Mouse (Mus musculus) forebrain, embryonic 12.5 days (tissue): ENCODE data around the gene Fignl2. TPM values are rescaled to one million over a fixed set of nuclear protein-coding genes. Genes with fewer than 3 reads are reported as not detected.
A peak's percentile ranks its signal among the peaks of the same experiment; 100 is the strongest.

Source experiments
- ATAC-seq: fragments of 200-750 bp; cut with Nextera tagmentation; 2 replicates; pipeline ENCODE4 v1.8.0; 2017; ENCODE audit warnings: moderate TSS enrichment; ENCODE audit not compliant: low FRiP score
- H3K27ac ChIP-seq: fragments of 300-500 bp; sonication (generic); 2 replicates; pipeline ENCODE4 v1.5.1; 2016; ENCODE audit warnings: mild to moderate bottlenecking
- H3K27me3 ChIP-seq: fragments of 300-500 bp; sonication (generic); 2 replicates; pipeline ENCODE4 v1.6.1; 2016; ENCODE audit warnings: mild to moderate bottlenecking
- H3K36me3 ChIP-seq: fragments of 300-500 bp; sonication (generic); replicated peaks from 2 replicates; pipeline ENCODE4 v1.6.1; 2016; ENCODE audit warnings: mild to moderate bottlenecking
- H3K4me1 ChIP-seq: fragments of 300-500 bp; sonication (generic); 2 replicates; pipeline ENCODE4 v1.6.1; 2016
- H3K4me2 ChIP-seq: fragments of 300-500 bp; sonication (generic); 2 replicates; pipeline ENCODE4 v1.6.1; 2016; ENCODE audit warnings: mild to moderate bottlenecking, moderate library complexity
- H3K4me3 ChIP-seq: fragments of 300-500 bp; sonication (generic); replicated peaks from 2 replicates; pipeline ENCODE4 v1.5.1; 2016; ENCODE audit warnings: mild to moderate bottlenecking
- H3K9ac ChIP-seq: fragments of 300-500 bp; sonication (generic); 2 replicates; pipeline ENCODE4 v1.6.1; 2016; ENCODE audit warnings: mild to moderate bottlenecking
- H3K9me3 ChIP-seq: fragments of 300-500 bp; sonication (generic); 2 replicates; pipeline ENCODE4 v1.6.1; 2016
- WGBS: fragments of 180-500 bp; shearing (Covaris S2); methylation state at CpG from one replicate; pipeline ENCODE4 v1.1.7; 2016; 5-methylcytosine and 5-hydroxymethylcytosine counted together
- polyA plus RNA-seq: library from polyadenylated mRNA; unstranded; fragments of >200 nt; fragmentation: Nextera tagmentation; extraction: Ambion mirVana; gene quantifications from 2 replicates; pipeline ENCODE4 v1.2.1, GENCODE M21; 2016

Gene Fignl2
- polyA plus RNA-seq, 1 experiment from 2014 or later: 0.22 TPM

DNA sequence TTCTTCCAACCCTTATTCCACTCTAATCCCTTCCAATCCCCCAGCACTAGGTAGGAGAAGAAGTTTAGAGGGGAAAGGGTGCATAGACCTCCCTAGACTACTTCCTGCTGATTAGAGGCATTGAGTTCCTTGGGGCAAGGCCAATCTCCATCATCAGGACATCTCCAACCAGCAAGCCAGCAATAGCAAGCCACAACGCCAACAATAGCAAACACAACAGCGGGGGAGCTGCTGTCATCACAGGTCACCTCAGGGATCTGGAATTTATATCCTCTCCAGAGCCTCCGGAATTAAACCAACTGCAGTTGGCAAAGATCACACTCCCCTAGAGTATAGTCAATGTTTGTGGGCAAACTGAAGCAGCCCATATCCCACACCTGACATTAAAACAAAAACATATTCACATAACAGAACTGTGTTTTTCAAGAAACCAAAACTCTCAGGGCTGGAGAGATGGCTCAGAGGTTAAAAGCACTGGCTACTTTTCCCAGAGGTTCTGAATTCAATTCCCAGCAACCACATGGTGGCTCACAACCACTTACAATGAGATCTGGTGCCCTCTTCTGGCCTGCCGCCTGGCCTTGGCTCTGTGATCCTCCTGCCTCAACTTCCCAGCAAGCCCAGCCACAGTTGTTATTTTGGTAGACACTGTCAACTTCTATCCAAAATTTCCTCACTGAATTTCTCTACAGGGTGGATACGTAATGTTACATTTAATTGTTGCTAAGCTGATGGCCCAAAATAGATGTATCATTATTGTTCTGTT lies 29.7 kb upstream of the Fignl2 start:
- Histone ChIP-seq H3K4me2 (no peak overlapping the region), H3K9me3 (no peaks in the 10 kb centered on the region), H3K4me3 (no peak overlapping the region), H3K4me1 (peaks cover 6% of the 10 kb centered on the region; the same call in 1 of the 2 replicates), H3K27ac (no peak overlapping the region), H3K36me3 (no peaks in the 10 kb centered on the region), H3K27me3 (peaks cover 9% of the 10 kb centered on the region; the same call in 1 of the 2 replicates), H3K9ac (no peak overlapping the region)
- no peak for ATAC-seq
- WGBS: 90% methylated on average over 5 of the region's 5 CpGs

DNA sequence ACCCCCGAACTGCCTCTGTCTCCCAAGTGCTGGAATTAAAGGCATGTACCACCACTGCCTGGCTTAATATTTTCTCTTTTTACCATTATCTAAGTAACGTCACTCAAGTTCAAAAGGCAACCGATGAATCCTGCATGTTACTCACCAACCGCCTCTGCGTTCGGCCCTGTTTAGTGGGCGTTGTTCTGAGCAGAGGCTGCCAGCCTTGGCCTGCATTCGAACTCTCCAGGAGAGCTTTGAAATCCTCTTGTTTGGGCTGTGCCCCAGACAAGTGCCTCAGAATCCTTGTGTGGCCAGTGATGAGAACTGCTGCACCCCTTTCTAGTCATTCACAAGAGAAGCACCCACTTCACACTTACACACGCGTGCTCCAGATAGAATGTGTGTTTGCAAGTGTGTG lies 27.6 kb upstream of the Fignl2 start:
- Histone ChIP-seq H3K9me3 (no peaks in the 10 kb centered on the region), H3K36me3 (no peaks in the 10 kb centered on the region), H3K27me3 (peaks cover 8% of the 10 kb centered on the region; the same call in 1 of the 2 replicates), H3K4me3 (no peak overlapping the region), H3K27ac (no peak overlapping the region), H3K4me2 (no peak overlapping the region), H3K9ac (no peak overlapping the region), H3K4me1 (peaks cover 6% of the 10 kb centered on the region; the same call in 1 of the 2 replicates)
- 87% methylated on average over 10 of the region's 10 CpGs for WGBS
- no peak for ATAC-seq

DNA sequence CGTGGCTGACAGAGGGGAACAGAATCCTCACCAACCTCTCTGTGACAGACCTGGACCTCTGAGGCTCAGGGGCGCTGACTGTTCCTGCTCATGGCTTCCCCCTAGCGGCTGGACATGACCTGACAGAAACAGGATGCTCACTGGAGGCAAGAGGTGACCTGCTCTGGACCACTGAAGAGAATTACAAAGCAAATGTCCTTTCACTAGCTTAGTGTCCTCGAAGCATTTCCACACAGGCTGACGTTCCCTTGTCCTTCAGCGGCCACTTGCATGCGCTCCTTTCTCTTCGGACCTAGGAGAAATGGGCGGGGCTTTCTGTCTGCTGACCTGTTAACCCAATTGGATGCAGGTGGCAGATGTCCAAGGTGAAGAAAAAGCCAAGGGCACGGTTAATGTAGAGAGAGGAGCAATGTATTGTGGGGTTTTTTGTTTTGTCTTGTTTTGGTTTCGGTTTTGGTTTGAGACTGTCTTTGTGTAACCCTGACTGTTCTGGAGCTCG lies 27.2 kb upstream of the Fignl2 start:
- Histone ChIP-seq H3K4me3 (no peak overlapping the region), H3K36me3 (no peaks in the 10 kb centered on the region)

GRCm38 (mm10) chr15:101103605-101104304 lies 25.4 kb upstream of the Fignl2 start:
- H3K27ac ChIP-seq: no peak overlapping the region
- no peak for ATAC-seq
- no peak overlapping the region for H3K4me2 ChIP-seq
- H3K36me3 ChIP-seq: no peaks in the 10 kb centered on the region
- peaks cover 15% of the 10 kb centered on the region; the same call in 1 of the 2 replicates for H3K27me3 ChIP-seq
- H3K4me3 ChIP-seq: no peak overlapping the region
- no peak overlapping the region for H3K9ac ChIP-seq
- H3K4me1 ChIP-seq: peaks cover 8% of the 10 kb centered on the region
- H3K9me3 ChIP-seq: no peaks in the 10 kb centered on the region
- 80% methylated on average over 9 of the region's 9 CpGs for WGBS

More for the DNA sequence above, 27.2 kb upstream of the Fignl2 start:
- Histone ChIP-seq H3K4me1 (peaks cover 6% of the 10 kb centered on the region; the same call in 1 of the 2 replicates), H3K9me3 (no peaks in the 10 kb centered on the region), H3K4me2 (0 out of 2 replicates have a peak overlapping the region, but pooled peaks have one; percentile 26), H3K9ac (no peak overlapping the region), H3K27ac (no peak overlapping the region), H3K27me3 (peaks cover 6% of the 10 kb centered on the region; the same call in 1 of the 2 replicates)
- 0 out of 2 replicates have a peak, but pooled peaks have one; percentile 30 for ATAC-seq
- WGBS: 20% methylated on average over 12 of the region's 12 CpGs

DNA sequence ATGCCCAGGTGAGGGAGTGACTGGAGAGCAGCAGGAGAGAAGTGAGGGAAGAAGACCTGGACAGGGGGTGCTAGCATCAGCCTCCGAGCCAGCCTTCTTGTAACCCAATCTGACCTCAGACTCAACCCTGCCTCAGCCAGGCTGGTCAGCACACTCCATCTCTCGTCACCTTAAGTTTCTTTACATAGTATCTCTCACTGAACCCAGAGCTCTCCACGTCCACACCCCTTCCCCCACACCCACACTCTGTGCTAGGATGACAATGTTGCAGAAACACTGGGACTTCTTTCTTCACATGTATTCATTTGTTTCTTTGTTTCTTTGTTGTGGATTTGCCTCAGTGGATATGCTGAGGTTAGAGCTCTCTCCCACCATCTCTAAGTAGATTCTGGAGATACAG lies 22.6 kb upstream of the Fignl2 start:
- 76% methylated on average over 3 of the region's 3 CpGs for WGBS
- no peaks in the 10 kb centered on the region for H3K9me3 ChIP-seq
- H3K4me3 ChIP-seq: no peak overlapping the region
- no peak overlapping the region for H3K27ac ChIP-seq
- no peak overlapping the region for H3K4me2 ChIP-seq
- H3K4me1 ChIP-seq: peaks cover 25% of the 10 kb centered on the region
- no peak for ATAC-seq
- no peak overlapping the region for H3K9ac ChIP-seq
- peaks cover 31% of the 10 kb centered on the region; the same call in 1 of the 2 replicates for H3K27me3 ChIP-seq
- no peaks in the 10 kb centered on the region for H3K36me3 ChIP-seq

- Histone ChIP-seq H3K4me2 (peak overlapping the region; percentile 50), H3K36me3 (no peaks in the 10 kb centered on the region), H3K27me3 (peaks cover 42% of the 10 kb centered on the region), H3K27ac (peak overlapping the region; percentile 36; the same call in 1 of the 2 replicates), H3K4me1 (peaks cover 34% of the 10 kb centered on the region), H3K9me3 (no peaks in the 10 kb centered on the region), H3K9ac (peak overlapping the region; percentile 25; the same call in 1 of the 2 replicates), H3K4me3 (peak overlapping the region; percentile 15)
- peak; percentile 79 for ATAC-seq
- 2% methylated on average over 28 of the region's 28 CpGs for WGBS
These were observed 19.8 kb upstream of the Fignl2 start for GRCm38 (mm10) chr15:101097985-101098651.

GRCm38 (mm10) chr15:101095392-101095791 lies 17.0 kb upstream of the Fignl2 start:
- ATAC-seq: no peak

DNA sequence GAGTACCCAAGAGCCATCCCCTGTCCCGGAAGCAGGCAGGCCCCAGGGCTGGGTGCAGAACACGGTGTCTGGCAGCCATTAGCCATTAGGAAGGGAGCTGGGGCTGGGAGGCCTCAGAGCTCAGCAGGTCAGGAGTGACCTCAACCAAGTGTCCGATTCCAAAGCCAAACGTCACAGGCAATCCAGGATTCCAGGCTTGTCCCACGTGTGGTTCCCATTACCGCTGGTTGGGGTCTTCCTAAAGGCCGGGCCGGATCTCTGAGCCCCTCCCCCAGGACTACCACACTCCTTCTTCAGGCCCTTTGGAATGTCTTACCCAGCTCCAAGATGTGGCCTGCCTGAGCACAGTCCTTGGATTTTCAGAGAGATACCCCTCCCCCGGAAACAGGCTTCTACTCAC lies 16.6 kb upstream of the Fignl2 start:
- no peak overlapping the region for H3K9ac ChIP-seq
- peaks cover 53% of the 10 kb centered on the region for H3K27me3 ChIP-seq
- ATAC-seq: no peak
- H3K27ac ChIP-seq: no peak overlapping the region
- H3K36me3 ChIP-seq: no peaks in the 10 kb centered on the region
- 55% methylated on average over 9 of the region's 9 CpGs for WGBS
- peaks cover 47% of the 10 kb centered on the region for H3K4me1 ChIP-seq
- H3K4me3 ChIP-seq: no peak overlapping the region
- H3K9me3 ChIP-seq: no peaks in the 10 kb centered on the region
- H3K4me2 ChIP-seq: no peak overlapping the region

More at GRCm38 (mm10) chr15:101095392-101095791, 17.0 kb upstream of the Fignl2 start:
- 62% methylated on average over 3 of the region's 3 CpGs for WGBS
- H3K27ac ChIP-seq: no peak overlapping the region
- H3K9ac ChIP-seq: no peak overlapping the region
- H3K9me3 ChIP-seq: no peaks in the 10 kb centered on the region
- no peak overlapping the region for H3K4me2 ChIP-seq
- H3K27me3 ChIP-seq: peaks cover 53% of the 10 kb centered on the region
- H3K36me3 ChIP-seq: no peaks in the 10 kb centered on the region
- peaks cover 47% of the 10 kb centered on the region for H3K4me1 ChIP-seq
- H3K4me3 ChIP-seq: no peak overlapping the region

- ATAC-seq: no peak
- no peaks in the 10 kb centered on the region for H3K9me3 ChIP-seq
- H3K27me3 ChIP-seq: peaks cover 46% of the 10 kb centered on the region
- H3K36me3 ChIP-seq: no peaks in the 10 kb centered on the region
- 41% methylated on average over 6 of the region's 6 CpGs for WGBS
- no peak overlapping the region for H3K27ac ChIP-seq
- no peak overlapping the region for H3K4me3 ChIP-seq
- no peak overlapping the region for H3K9ac ChIP-seq
- peaks cover 47% of the 10 kb centered on the region for H3K4me1 ChIP-seq
- H3K4me2 ChIP-seq: no peak overlapping the region
These were observed 15.6 kb upstream of the Fignl2 start for GRCm38 (mm10) chr15:101093988-101094387.

DNA sequence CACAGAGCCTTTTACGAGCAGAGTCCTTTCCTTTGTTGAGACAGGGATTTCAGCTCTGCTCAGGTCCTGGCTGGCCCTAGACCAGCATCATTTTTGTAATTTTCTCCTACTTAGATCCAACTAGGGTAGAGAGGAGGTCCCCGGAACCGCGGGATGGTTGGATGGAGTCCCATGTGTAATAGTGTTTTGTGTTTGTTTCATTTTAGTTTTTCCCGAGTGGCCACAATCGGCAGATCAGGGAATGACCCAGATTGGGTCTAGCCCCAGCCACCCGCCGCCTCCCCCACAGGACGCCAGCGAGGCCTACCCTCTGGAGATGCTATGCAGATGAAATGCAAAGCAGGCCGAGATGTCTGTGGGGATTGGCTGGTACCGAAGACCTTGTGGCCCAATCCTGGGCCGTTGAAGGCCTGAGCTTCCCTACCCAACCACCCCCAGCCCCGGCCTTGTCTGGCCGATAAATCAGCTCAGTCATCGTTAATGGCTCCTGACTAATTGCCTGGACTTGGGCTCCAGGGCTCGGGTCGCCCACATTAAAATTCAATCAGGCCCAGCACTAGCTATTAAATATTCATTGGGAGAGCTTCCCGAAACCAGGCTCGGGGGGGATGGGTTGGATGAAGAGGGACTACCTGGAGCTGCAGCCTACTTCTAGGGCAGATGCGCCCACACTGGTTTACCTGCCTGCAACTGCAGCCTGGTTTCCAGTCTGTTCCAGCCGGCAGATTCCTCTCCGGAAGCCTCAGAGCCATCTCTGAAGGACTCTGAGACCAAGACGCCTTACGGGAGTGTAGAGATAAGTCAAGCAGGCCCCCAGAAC lies 14.7 kb upstream of the Fignl2 start:
- peak; percentile 89 for ATAC-seq
- no peaks in the 10 kb centered on the region for H3K36me3 ChIP-seq
- no peaks in the 10 kb centered on the region for H3K9me3 ChIP-seq
- 10% methylated on average over 25 of the region's 25 CpGs for WGBS
- H3K27me3 ChIP-seq: peaks cover 37% of the 10 kb centered on the region
- peaks cover 45% of the 10 kb centered on the region for H3K4me1 ChIP-seq
- peak overlapping the region; percentile 66 for H3K27ac ChIP-seq
- H3K4me3 ChIP-seq: no peak overlapping the region; the same call in 1 of the 2 replicates
- H3K9ac ChIP-seq: 0 out of 2 replicates have a peak overlapping the region, but pooled peaks have one; percentile 29
- H3K4me2 ChIP-seq: peak overlapping the region; percentile 38

- peak; percentile 60 for ATAC-seq
- peak overlapping the region; percentile 38 for H3K4me2 ChIP-seq
- 0 out of 2 replicates have a peak overlapping the region, but pooled peaks have one; percentile 29 for H3K9ac ChIP-seq
- H3K4me3 ChIP-seq: no peak overlapping the region; the same call in 1 of the 2 replicates
- no peaks in the 10 kb centered on the region for H3K9me3 ChIP-seq
- peaks cover 37% of the 10 kb centered on the region for H3K27me3 ChIP-seq
- WGBS: 20% methylated on average over 14 of the region's 14 CpGs
- no peaks in the 10 kb centered on the region for H3K36me3 ChIP-seq
- peaks cover 37% of the 10 kb centered on the region for H3K4me1 ChIP-seq
- peak overlapping the region; percentile 66 for H3K27ac ChIP-seq
These were observed 13.9 kb upstream of the Fignl2 start for GRCm38 (mm10) chr15:101092121-101092828.
